Mouse (Mus musculus) hindbrain, embryonic 10.5 days (tissue): ENCODE results near the gene Prpf6. TPM values are rescaled to one million over a fixed set of nuclear protein-coding genes. Genes with fewer than 3 reads are reported as not detected.

Experiments
- DNase-seq: peaks from one replicate; pipeline ENCODE4 v3.0.0-alpha.2; 2017; ENCODE audit warnings: low spot score
- H3K27ac ChIP-seq: fragments of 300-500 bp; sonication (generic); 2 replicates; pipeline ENCODE4 v1.5.1; 2016; ENCODE audit warnings: mild to moderate bottlenecking, moderate library complexity
- H3K27me3 ChIP-seq: fragments of 300-500 bp; sonication (generic); 2 replicates; pipeline ENCODE4 v1.6.1; 2016; ENCODE audit warnings: mild to moderate bottlenecking; ENCODE audit not compliant: poor library complexity, insufficient read depth, severe bottlenecking
- H3K36me3 ChIP-seq: fragments of 300-500 bp; sonication (generic); 2 replicates; pipeline ENCODE4 v1.6.1; 2016; ENCODE audit warnings: mild to moderate bottlenecking, moderate library complexity
- H3K4me1 ChIP-seq: fragments of 300-500 bp; sonication (generic); replicated peaks from 2 replicates; pipeline ENCODE4 v1.6.1; 2016; ENCODE audit warnings: mild to moderate bottlenecking
- H3K4me3 ChIP-seq: fragments of 300-500 bp; sonication (generic); 2 replicates; pipeline ENCODE4 v1.5.1; 2016; ENCODE audit warnings: mild to moderate bottlenecking, moderate library complexity
- H3K9me3 ChIP-seq: fragments of 300-500 bp; sonication (generic); 2 replicates; pipeline ENCODE4 v1.6.1; 2016; ENCODE audit warnings: mild to moderate bottlenecking, moderate library complexity
- WGBS: fragments of 180-500 bp; shearing (Covaris S2); methylation state at CpG from one replicate; pipeline ENCODE4 v1.1.7; 2016; 5-methylcytosine and 5-hydroxymethylcytosine counted together
- polyA plus RNA-seq: library from polyadenylated mRNA; unstranded; fragments of >200 nt; fragmentation: Nextera tagmentation; extraction: Ambion mirVana; gene quantifications from 2 replicates; pipeline ENCODE4 v1.2.1, GENCODE M21; 2016

Prpf6 gene
- polyA plus RNA-seq, 1 experiment from 2014 or later, result 65.0 TPM

DNA sequence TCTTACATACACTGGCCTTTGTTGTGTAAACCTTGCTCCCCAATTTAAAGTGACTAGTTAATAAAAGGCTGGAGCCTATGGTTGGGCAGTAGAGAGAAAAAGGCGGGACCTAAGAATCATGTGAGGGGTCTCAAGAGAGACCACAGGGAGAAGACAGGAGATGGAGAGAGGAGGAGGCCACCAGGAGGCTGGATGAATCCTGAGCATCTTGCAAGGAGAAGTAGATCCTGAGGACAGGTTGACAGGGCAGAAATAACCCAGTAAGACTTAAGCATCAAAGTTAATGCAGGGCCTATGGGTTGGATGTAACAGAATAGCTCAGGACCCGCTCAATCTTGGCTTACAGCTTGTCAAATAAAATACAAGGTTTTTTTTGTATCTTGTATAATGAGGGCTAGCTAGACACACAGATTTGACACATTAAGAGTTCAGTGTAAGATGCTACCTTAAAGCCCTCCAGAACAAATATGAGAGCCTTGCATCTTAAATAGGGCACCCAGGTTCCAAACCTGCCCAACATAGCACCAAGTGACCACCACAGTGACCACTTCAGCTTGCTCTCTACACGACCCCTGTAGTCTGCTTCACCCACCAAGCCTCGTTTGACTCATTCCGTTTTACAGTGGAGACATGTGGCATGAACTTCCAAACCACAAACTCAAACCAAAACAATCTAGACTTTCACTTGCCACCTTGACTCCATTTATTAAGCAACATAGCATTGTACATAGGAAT lies 27.3 kb downstream of the Prpf6 start:
- DNase-seq, result no peak
- Histone ChIP-seq H3K9me3 (no peaks in the 10 kb centered on the region), H3K27ac (no peak overlapping the region), H3K27me3 (no peaks in the 10 kb centered on the region), H3K4me3 (no peak overlapping the region), H3K4me1 (no peaks in the 10 kb centered on the region), H3K36me3 (peaks cover 84% of the 10 kb centered on the region)
- 90% methylated on average over 5 of the region's 5 CpGs for WGBS

DNA sequence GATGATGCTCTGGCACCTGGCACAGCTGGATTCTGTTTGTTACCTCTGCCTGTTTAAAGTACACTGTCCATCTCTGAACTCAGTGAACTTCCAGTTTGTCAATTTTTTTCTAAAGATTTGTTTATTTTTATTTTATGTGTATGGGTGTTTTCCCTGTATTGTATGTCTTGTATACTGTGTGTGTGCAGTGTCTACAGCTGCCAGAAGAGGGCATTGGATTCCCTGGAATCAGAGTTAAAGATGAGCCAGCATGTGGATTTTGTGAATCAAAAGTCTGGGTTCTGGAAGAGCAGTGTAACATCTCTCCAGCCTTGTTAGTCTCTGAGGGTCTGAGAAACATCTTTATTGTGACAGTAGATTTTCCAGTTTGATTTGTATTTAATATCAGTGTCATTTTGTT lies 31.7 kb downstream of the Prpf6 start:
- Histone ChIP-seq H3K27me3 (no peaks in the 10 kb centered on the region), H3K27ac (no peak overlapping the region), H3K4me3 (no peak overlapping the region), H3K4me1 (no peaks in the 10 kb centered on the region), H3K36me3 (peaks cover 92% of the 10 kb centered on the region), H3K9me3 (no peaks in the 10 kb centered on the region)
- no peak for DNase-seq

DNA sequence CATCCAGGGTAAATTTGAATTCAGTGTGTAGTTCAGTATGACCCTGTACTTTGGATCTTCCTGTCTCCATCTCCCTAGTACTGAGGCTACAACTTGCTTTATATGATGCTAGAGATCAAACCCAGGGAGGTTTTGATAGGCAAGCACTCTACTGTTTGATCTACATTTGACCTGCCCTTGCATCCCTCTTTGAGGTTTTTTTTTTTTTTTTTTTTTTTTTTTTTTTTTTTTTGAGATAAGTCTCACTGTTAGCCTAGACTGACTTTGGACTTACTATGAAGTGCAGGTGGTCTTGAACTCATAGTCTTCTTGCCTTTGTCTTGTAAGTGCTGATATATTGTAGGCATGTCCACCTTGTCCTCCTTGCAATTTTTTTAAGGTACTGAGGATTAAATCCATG lies 36.8 kb downstream of the Prpf6 start:
- no peak overlapping the region for H3K27ac ChIP-seq
- H3K36me3 ChIP-seq, result peaks cover 80% of the 10 kb centered on the region
- H3K4me3 ChIP-seq, result no peak overlapping the region
- H3K9me3 ChIP-seq, result no peaks in the 10 kb centered on the region
- DNase-seq, result no peak
- H3K4me1 ChIP-seq, result no peaks in the 10 kb centered on the region
- no peaks in the 10 kb centered on the region for H3K27me3 ChIP-seq

DNA sequence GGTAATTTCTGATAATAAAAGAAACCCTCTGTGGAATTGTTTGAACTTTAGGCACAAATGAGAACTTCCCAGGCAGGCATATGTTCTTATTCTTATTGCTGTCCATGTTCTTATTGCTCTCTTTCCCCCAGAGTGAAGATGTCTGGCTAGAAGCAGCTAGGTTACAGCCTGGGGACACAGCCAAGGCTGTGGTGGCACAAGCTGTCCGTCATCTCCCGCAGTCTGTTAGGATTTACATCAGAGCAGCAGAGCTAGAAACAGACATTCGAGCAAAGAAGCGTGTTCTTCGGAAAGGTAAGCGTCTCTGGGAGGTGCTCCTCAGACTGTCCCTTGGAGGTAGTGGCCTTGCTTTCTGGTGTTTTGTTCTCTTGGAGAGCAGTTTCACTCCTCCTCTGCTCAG lies 41.0 kb downstream of the Prpf6 start:
- Histone ChIP-seq H3K9me3 (no peaks in the 10 kb centered on the region), H3K4me1 (no peaks in the 10 kb centered on the region), H3K36me3 (peaks cover 85% of the 10 kb centered on the region), H3K27me3 (no peaks in the 10 kb centered on the region), H3K27ac (no peak overlapping the region), H3K4me3 (no peak overlapping the region)
- no peak for DNase-seq
- 96% methylated on average over 6 of the region's 6 CpGs for WGBS

DNA sequence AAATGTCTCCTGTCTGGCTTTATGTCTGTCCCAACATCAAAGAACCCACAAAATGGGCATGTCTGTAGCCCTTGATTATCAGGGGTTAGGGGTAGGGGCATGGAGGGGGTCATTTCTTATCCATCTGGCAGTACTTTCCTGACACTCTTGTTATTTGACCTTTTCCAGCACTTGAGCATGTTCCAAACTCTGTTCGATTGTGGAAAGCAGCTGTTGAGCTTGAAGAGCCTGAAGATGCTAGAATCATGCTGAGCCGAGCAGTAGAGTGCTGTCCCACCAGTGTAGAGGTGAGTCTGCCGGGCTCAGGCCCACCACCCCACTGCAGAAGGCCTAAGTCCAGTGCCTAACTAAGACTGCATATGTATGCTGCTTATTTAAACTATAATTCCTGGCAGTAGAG lies 44.2 kb downstream of the Prpf6 start:
- no peaks in the 10 kb centered on the region for H3K27me3 ChIP-seq
- no peaks in the 10 kb centered on the region for H3K9me3 ChIP-seq
- no peak overlapping the region for H3K27ac ChIP-seq
- DNase-seq, result no peak
- no peaks in the 10 kb centered on the region for H3K4me1 ChIP-seq
- peaks cover 93% of the 10 kb centered on the region for H3K36me3 ChIP-seq
- 95% methylated on average over 3 of the region's 3 CpGs for WGBS
- no peak overlapping the region for H3K4me3 ChIP-seq

DNA sequence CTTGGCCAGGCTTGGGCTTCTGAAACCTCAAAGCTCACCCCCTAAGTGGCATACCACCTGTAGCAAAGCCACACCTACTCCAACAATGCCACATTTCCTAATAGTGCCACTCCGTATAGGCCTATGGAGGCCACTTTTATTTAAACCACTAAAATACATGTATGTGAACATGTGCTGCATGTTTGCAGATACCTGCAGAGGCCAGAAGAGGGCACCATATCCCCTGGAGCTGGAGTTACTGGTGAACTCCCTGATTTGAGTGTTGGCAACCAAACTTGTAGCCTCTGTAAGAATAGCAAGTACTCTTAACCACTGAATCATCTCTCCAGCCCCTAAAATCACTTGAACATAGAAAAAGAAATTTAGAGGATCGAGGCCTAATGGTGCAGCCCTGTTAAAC lies 52.7 kb downstream of the Prpf6 start:
- DNase-seq, result peak; percentile 58
- WGBS, result 89% methylated on average over 2 of the region's 2 CpGs
- Histone ChIP-seq H3K36me3 (peaks cover 99% of the 10 kb centered on the region), H3K4me3 (no peak overlapping the region), H3K9me3 (no peaks in the 10 kb centered on the region), H3K27ac (no peak overlapping the region), H3K4me1 (no peaks in the 10 kb centered on the region), H3K27me3 (no peaks in the 10 kb centered on the region)

DNA sequence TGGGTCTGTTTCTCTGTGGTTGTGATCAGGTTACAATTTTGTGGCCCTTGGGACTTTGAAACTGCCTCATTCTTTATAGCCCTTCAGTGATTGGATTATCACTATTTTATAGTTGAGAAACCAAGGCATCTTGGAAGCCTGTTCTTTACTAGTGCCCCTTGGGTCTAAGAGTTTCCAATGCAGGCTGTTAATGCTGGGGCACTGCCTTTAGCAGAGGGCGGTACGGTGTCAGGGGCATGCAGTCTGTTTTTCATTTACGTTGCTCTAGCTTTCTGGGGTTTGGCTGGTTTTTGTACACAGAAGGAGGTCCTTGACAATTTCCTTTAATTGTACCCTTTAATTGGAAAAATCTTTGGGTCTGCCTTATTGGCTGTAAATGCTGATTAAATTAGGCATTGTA lies 54.0 kb downstream of the Prpf6 start:
- H3K9me3 ChIP-seq, result no peaks in the 10 kb centered on the region
- no peak overlapping the region for H3K4me3 ChIP-seq
- WGBS, result 93% methylated on average over 3 of the region's 3 CpGs
- H3K27ac ChIP-seq, result no peak overlapping the region
- H3K4me1 ChIP-seq, result no peaks in the 10 kb centered on the region
- H3K36me3 ChIP-seq, result peaks cover 99% of the 10 kb centered on the region
- DNase-seq, result no peak
- no peaks in the 10 kb centered on the region for H3K27me3 ChIP-seq

DNA sequence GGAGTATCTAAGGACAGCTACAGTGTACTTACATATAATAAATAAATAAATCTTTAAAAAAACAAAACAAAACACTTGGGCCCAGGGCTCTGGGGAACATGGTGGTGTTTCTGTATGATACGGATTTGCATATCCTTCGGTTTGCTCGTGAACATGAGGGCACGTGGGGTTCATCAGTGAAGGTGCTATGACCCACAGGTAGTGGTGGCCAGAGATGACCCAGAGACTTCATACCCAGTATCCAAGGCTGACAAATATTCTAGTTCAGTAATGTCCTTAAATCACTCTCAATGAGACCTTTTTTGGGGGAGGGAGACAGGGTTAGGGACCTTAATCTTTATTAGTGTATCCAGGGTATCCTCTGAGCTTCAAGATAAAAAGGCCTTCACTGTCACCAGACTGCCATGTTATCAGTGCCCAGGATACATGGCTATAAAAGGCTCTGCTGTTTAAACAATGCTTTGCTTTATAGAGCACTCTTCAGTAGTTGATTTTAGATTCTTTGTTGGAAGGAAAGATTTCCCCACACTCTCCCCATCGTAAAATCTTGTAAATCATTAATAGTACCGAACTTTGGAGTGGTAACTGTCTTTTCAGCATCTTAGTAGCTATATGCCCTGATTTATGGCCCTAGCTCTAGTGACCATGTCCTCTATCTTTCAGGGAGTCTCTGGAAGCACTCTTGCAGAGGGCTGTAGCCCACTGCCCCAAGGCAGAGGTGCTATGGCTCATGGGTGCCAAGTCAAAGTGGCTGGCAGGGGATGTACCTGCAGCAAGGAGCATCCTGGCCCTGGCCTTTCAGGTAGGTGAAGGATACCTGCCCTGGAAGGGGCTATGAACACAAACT lies 55.2 kb downstream of the Prpf6 start:
- 94% methylated on average over 6 of the region's 6 CpGs for WGBS

DNA sequence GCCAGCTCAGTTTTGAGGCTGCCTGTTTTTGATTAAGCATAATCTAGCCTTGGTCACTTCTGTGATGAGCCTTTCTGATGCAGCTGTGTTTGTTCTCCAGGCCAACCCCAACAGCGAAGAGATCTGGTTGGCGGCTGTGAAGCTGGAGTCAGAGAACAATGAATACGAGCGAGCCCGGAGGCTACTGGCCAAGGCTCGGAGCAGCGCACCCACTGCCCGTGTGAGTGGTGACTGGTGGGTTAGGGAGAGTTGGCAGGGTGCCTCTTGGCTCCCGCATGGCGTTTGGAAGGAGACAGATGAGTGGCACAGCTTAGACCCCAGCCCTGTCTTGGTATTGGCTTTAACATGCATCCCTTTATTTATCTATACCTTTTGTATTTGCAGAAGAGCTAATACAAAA lies 57.3 kb downstream of the Prpf6 start:
- DNase-seq, result no peak
- H3K36me3 ChIP-seq, result peaks cover 100% of the 10 kb centered on the region
- no peaks in the 10 kb centered on the region for H3K27me3 ChIP-seq
- H3K4me1 ChIP-seq, result no peaks in the 10 kb centered on the region
- 96% methylated on average over 10 of the region's 10 CpGs for WGBS
- no peak overlapping the region for H3K4me3 ChIP-seq
- H3K9me3 ChIP-seq, result no peaks in the 10 kb centered on the region
- H3K27ac ChIP-seq, result no peak overlapping the region

More for the DNA sequence above, 55.2 kb downstream of the Prpf6 start:
- Histone ChIP-seq H3K27me3 (no peaks in the 10 kb centered on the region), H3K4me1 (no peaks in the 10 kb centered on the region), H3K9me3 (no peaks in the 10 kb centered on the region), H3K27ac (no peak overlapping the region), H3K4me3 (no peak overlapping the region), H3K36me3 (peaks cover 99% of the 10 kb centered on the region)
- no peak for DNase-seq

DNA sequence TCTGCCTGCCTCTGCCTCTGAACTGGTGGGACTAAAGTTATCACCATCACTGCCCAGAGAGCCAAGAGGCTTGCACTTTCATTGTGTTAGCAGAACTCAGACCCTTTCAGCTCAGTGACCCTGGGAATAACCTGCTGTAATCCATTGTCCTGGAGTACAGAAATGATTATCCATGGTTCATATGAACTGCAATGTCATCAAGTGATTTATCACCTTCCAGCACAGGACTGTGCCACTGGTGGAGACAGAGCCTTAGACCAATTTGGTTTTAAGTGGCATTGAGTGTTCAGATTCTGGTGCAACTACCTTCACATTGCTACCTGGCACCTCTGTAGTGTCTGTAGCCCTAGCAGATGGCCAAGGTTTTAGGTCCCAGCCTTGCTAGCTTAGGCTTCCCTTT lies 61.4 kb downstream of the Prpf6 start:
- H3K4me1 ChIP-seq, result no peaks in the 10 kb centered on the region
- no peak overlapping the region for H3K4me3 ChIP-seq
- DNase-seq, result no peak
- no peaks in the 10 kb centered on the region for H3K9me3 ChIP-seq
- H3K27ac ChIP-seq, result no peak overlapping the region
- H3K27me3 ChIP-seq, result no peaks in the 10 kb centered on the region
- peaks cover 99% of the 10 kb centered on the region for H3K36me3 ChIP-seq

DNA sequence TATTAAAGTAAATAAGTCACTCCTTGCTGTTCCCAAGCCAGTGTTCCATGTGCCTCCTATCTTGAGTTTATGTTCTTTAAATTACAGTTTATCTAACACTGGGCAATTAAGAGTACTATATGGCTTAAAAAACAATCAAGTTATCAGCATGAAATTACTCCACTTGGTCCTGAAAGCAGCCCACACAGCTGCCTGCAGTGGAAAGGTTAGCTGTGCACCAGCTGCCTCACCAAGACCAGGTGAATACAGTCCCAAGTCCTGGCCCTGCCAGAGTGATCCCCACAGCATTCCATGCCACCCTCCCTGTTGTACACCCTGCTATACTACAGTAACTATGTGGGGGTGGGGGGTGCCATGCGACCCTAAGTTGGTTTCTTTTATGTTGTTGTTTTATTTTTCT lies 61.9 kb downstream of the Prpf6 start:
- no peak overlapping the region for H3K4me3 ChIP-seq
- WGBS, result 94% methylated on average over 1 of the region's 1 CpGs
- DNase-seq, result no peak
- H3K4me1 ChIP-seq, result no peaks in the 10 kb centered on the region
- no peaks in the 10 kb centered on the region for H3K9me3 ChIP-seq
- H3K27ac ChIP-seq, result no peak overlapping the region
- no peaks in the 10 kb centered on the region for H3K27me3 ChIP-seq
- peaks cover 96% of the 10 kb centered on the region for H3K36me3 ChIP-seq

DNA sequence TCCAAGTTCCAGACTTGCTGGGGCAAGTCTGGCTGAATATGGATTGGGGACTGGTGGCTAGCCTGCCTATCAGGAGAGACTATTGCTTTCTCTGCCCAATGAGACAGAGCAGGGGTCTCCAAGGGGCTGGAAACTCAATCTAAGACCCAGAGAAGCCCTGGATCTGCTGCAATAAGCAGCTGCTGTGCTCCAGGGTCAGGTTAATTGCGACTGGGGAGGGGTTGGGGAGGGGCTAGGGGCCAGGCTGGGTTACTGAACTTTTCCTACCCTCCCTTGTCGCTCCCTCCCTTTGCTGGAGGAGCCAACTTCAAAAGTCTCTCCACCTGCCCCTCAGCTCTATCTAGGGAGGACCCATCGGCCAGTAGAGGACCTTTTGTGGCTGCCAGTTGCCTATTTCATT lies 65.1 kb downstream of the Prpf6 start, which contains the start of gene Gm29797:
TSS of gene Gm29797 (plus strand) at position 301 of the 400 bp plus-strand sequence.
- DNase-seq, result no peak
- peaks cover 68% of the 10 kb centered on the region for H3K36me3 ChIP-seq
- 69% methylated on average over 3 of the region's 3 CpGs for WGBS

DNA sequence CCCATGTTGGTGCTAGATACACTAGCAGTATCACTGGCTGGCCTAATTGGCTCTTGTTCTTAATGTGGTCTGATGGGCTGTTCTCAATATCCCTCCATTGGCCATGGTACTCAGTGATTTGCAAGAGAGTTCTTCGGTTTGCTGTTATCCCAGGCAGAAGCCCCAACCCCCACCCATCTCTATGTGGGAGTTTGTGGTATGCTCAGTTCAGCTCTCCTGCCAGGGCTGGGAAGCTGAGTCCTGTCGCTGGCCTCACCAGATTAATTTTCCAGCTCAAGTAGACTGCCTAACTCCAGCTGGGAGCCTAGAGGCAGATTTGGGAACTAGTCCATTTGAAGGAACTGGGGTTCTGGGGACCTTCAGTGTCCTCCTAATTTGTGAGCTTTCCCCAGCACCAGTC lies 65.8 kb downstream of the Prpf6 start:
- Histone ChIP-seq H3K36me3 (peaks cover 61% of the 10 kb centered on the region), H3K4me3 (no peak overlapping the region), H3K9me3 (no peaks in the 10 kb centered on the region), H3K27me3 (no peaks in the 10 kb centered on the region), H3K27ac (no peak overlapping the region), H3K4me1 (peaks cover 18% of the 10 kb centered on the region)
- 80% methylated on average over 2 of the region's 2 CpGs for WGBS
- no peak for DNase-seq

More for the DNA sequence above, 65.1 kb downstream of the Prpf6 start, which contains the start of gene Gm29797:
- Histone ChIP-seq H3K4me3 (no peak within 1 kb of the TSS), H3K4me1 (peaks cover 18% of the 10 kb centered on the region), H3K9me3 (no peaks in the 10 kb centered on the region), H3K27ac (no peak within 1 kb of the TSS), H3K27me3 (no peaks in the 10 kb centered on the region)
